Mouse (Mus musculus) adrenal gland (tissue): ENCODE data around the gene Col4a3bp.

Experiments used
- intact Hi-C: fragments of 180-260 bp; cut with DNase I; formaldehyde crosslinking; loops from one replicate; pipeline ENCODE4 v1.15.1; 2025

Col4a3bp gene

DNA sequence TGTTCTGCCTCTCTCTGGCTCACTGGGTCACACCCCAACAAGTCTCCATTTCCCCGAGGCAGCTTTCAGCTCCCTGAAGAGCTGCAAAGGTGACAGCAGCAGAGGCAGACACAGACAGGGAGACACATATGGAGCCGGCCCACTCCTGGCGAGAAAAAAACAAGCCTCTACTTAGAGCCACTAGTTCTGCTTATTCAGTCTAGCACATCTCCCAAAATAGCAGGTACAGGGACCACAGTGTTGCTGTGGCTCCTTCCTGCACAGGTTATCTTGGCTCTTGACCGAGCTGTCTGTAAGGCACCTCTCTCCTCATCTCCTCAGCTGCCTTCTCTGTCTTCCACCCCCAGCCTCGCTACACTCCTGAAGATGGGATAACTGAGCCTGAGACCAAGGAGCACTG is 142.4 kb downstream of the Col4a3bp start:
- intact Hi-C loops, result no loop called here

DNA sequence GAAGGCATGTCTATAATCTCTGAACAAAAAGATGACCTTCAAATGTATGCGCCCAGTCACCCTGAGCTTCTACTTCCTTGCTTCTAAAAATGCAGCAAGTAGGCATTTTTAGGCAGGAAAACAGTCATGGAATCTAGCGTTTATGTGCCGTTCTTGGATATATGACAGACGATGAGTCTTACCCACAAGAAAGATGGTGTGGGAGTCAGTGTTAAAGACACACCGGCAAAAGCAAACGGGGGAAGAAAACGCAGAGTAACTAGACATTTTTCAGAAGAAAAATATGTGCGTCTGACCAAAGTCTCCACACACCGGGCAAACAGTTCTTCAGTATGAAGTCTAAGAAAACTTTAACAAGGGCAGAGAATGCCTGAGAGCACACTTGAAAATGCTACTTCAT is 144.8 kb downstream of the Col4a3bp start:
- intact Hi-C loops, result no loop called here
